Mouse (Mus musculus): Measurements from ENCODE around the gene Osbpl6. TPM values are rescaled to one million over a fixed set of nuclear protein-coding genes. Genes with fewer than 3 reads are reported as not detected.

Osbpl6 gene
- polyA plus RNA-seq, 1 experiment from 2014 or later, result 17.6 TPM

DNA sequence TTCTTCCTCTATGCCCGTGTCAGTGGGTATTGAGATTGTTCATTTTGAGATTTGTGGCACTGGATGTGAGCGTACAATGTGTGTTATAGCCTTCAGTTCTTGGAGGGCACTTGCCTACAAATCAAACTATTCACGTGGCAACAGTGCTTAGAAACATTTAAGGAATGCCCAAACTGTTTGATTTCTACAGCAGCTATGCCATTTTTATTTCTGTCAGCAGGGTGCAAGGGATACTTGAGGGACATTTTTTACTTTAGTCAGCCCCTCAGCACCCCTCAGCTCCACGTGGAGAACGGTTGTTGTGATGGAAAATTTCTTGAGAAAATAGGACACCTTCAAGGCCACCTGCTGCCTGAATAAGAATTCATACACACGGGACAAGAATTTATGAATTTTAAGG is 106.6 kb downstream of the Osbpl6 start:
- 58% methylated on average over 6 of the region's 6 CpGs for WGBS
- no peaks in the 10 kb centered on the region for H3K4me1 ChIP-seq (ENCODE audit: insufficient read depth)
- H3K36me3 ChIP-seq (ENCODE audit: insufficient read depth), result no peaks in the 10 kb centered on the region
- no peak overlapping the region for H3K27ac ChIP-seq (ENCODE audit: low read depth)
- H3K4me2 ChIP-seq, result no peak overlapping the region
- H3K9me3 ChIP-seq (ENCODE audit: low read depth, low read length), result no peaks in the 10 kb centered on the region
- no peak for ATAC-seq (ENCODE audit: insufficient read depth)
- no peak overlapping the region for H3K4me3 ChIP-seq (ENCODE audit: low read depth, low read length)
- no peaks in the 10 kb centered on the region for H3K27me3 ChIP-seq (ENCODE audit: insufficient read depth, low read length)
- DNase-seq, result no peak
- TF ChIP-seq CTCF (IDR thresholded peaks at IDR 0.05; ENCODE audit: low read depth), result no peak
- H3K9ac ChIP-seq, result no peak overlapping the region

DNA sequence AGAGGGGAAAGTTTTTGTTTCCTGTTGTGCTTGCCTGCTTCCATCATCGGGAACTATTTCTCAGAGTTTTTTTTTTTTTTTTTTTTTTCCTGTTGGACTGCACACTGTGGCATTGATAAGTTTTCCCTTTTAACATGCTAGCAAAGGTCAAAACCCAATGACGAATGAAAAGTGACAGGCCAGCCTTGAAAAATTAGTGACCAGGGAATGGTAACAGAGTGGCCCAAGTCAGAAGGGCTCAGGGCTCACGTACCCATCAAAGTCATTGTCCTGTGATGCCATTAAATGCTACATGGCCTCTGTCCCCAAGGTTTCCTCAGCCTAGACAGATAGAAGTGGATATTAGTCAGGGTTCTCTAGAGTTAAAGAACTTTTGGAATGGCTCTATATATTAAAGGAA is 107.0 kb downstream of the Osbpl6 start:
- DNase-seq (no peak), ATAC-seq (ENCODE audit: insufficient read depth) (no peak)
- 62% methylated on average over 3 of the region's 3 CpGs for WGBS
- Histone ChIP-seq H3K4me1 (ENCODE audit: insufficient read depth) (no peaks in the 10 kb centered on the region), H3K36me3 (ENCODE audit: insufficient read depth) (no peaks in the 10 kb centered on the region), H3K4me2 (no peak overlapping the region), H3K27ac (ENCODE audit: low read depth) (no peak overlapping the region), H3K9ac (no peak overlapping the region), H3K9me3 (ENCODE audit: low read depth, low read length) (no peaks in the 10 kb centered on the region), H3K4me3 (ENCODE audit: low read depth, low read length) (no peak overlapping the region), H3K27me3 (ENCODE audit: insufficient read depth, low read length) (no peaks in the 10 kb centered on the region)
- TF ChIP-seq CTCF (IDR thresholded peaks at IDR 0.05; ENCODE audit: low read depth), result no peak

DNA sequence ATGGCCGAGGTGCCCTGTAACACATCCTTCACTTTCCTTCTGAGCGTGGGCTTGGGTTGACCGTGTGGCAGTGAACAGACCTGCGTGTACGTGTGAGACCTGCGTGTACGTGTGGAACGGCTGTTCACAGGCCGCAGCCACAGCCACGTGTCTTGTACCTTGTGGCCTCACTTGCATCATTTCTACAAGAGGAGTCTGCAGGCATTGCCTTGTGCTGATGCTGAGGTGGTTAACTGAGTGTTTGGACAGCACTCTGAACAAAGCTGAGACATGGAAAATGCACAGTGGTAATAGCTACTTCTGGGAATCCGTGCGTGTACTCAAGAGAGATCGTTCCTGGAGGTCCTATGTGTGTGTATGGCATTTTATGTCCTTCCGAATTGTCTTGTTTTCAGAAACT is 111.2 kb downstream of the Osbpl6 start:
- Histone ChIP-seq H3K27ac (ENCODE audit: low read depth) (no peak overlapping the region), H3K4me1 (ENCODE audit: insufficient read depth) (no peaks in the 10 kb centered on the region), H3K9ac (no peak overlapping the region), H3K9me3 (ENCODE audit: low read depth, low read length) (no peaks in the 10 kb centered on the region), H3K4me2 (no peak overlapping the region), H3K36me3 (ENCODE audit: insufficient read depth) (no peaks in the 10 kb centered on the region), H3K27me3 (ENCODE audit: insufficient read depth, low read length) (no peaks in the 10 kb centered on the region), H3K4me3 (ENCODE audit: low read depth, low read length) (no peak overlapping the region)
- WGBS, result 75% methylated on average over 14 of the region's 14 CpGs
- no peak for ATAC-seq (ENCODE audit: insufficient read depth)
- no peak for TF ChIP-seq CTCF (IDR thresholded peaks at IDR 0.05; ENCODE audit: low read depth)
- no peak for DNase-seq

DNA sequence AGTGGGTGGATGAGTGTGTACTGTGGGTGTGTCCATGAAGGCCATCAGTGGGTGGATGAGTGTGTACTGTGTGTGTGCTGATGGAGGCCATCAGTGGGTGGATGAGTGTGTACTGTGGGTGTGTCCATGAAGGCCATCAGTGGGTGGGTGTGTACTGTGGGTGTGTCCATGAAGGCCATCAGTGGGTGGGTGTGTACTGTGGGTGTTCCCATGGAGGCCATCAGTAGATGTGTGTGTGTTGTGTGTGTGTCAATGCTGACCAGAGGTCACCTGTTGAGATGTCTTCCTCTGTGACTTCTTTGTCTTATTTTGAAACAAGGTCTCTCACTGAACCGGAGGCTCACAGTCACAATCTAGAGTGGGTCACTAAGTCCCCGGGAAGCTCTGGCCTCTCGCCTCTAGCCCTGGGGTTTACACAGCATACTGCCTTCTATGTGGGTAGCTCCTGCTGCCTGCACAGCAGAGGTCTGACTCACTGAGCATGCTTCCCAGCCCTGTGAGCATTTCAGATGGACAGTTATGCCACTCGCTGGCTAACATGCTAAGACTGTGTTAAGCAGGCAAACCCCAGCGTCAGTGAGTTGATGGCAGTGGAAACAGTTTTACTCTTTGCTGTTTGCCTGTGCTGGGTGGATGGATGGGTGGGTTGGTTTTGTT is 112.2 kb downstream of the Osbpl6 start:
- no peak for ATAC-seq (ENCODE audit: insufficient read depth)
- no peaks in the 10 kb centered on the region for H3K4me1 ChIP-seq (ENCODE audit: insufficient read depth)
- no peaks in the 10 kb centered on the region for H3K27me3 ChIP-seq (ENCODE audit: insufficient read depth, low read length)
- no peak for DNase-seq
- no peak for TF ChIP-seq CTCF (IDR thresholded peaks at IDR 0.05; ENCODE audit: low read depth)
- no peak overlapping the region for H3K27ac ChIP-seq (ENCODE audit: low read depth)
- WGBS, result 83% methylated on average over 5 of the region's 5 CpGs
- H3K36me3 ChIP-seq (ENCODE audit: insufficient read depth), result no peaks in the 10 kb centered on the region
- no peaks in the 10 kb centered on the region for H3K9me3 ChIP-seq (ENCODE audit: low read depth, low read length)
- no peak overlapping the region for H3K9ac ChIP-seq
- no peak overlapping the region for H3K4me2 ChIP-seq
- H3K4me3 ChIP-seq (ENCODE audit: low read depth, low read length), result no peak overlapping the region

DNA sequence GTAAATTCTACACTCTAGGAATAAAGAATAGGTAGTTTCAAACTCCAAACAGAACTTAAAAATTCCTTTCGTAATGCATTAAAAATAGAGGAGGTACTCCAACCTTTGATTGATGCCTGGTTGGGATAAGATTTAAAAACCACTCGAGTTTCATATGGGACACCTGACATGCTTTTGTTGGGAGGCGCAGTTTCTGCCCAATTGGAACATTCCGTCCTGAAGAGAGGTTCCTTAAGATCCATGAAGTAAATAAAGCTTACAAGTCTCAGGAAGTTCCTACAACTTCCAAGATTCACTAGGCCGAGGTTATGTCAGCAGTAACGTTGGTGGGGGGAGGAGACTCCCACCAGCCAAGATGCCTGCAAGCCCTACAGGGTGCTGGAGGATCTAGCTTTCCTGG is 115.3 kb downstream of the Osbpl6 start:
- Histone ChIP-seq H3K36me3 (ENCODE audit: insufficient read depth) (no peaks in the 10 kb centered on the region), H3K9me3 (ENCODE audit: low read depth, low read length) (no peaks in the 10 kb centered on the region), H3K4me1 (ENCODE audit: insufficient read depth) (no peaks in the 10 kb centered on the region), H3K4me2 (no peak overlapping the region), H3K4me3 (ENCODE audit: low read depth, low read length) (no peak overlapping the region), H3K27me3 (ENCODE audit: insufficient read depth, low read length) (no peaks in the 10 kb centered on the region), H3K9ac (no peak overlapping the region), H3K27ac (ENCODE audit: low read depth) (no peak overlapping the region)
- WGBS, result 60% methylated on average over 6 of the region's 6 CpGs
- TF ChIP-seq CTCF (IDR thresholded peaks at IDR 0.05; ENCODE audit: low read depth), result no peak
- DNase-seq (no peak), ATAC-seq (ENCODE audit: insufficient read depth) (no peak)

DNA sequence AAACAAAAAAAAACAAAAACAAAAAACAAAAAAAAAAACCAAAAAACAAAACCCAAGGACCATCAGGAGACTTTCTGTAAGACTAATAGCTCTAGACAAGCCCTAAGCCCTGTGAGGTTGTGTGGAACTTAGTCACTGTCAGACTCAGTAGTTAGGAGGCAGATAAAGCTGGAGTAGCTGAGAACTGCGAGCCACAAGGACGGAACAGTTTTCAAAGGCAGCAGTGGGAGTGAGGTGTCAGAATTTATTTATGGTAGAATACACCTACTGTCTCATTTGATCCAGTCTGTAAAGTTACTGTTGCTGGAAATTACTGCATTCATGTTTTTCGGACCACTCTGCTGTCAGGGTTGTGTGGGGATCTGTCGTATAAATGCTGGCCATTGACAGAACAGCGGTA is 118.1 kb downstream of the Osbpl6 start:
- Histone ChIP-seq H3K4me1 (ENCODE audit: insufficient read depth) (no peaks in the 10 kb centered on the region), H3K4me3 (ENCODE audit: low read depth, low read length) (no peak overlapping the region), H3K9me3 (ENCODE audit: low read depth, low read length) (no peaks in the 10 kb centered on the region), H3K27ac (ENCODE audit: low read depth) (no peak overlapping the region), H3K36me3 (ENCODE audit: insufficient read depth) (no peaks in the 10 kb centered on the region), H3K4me2 (no peak overlapping the region), H3K27me3 (ENCODE audit: insufficient read depth, low read length) (no peaks in the 10 kb centered on the region), H3K9ac (no peak overlapping the region)
- no peak for DNase-seq
- 83% methylated on average over 5 of the region's 5 CpGs for whole genome bisulfite sequencing
- no peak for TF ChIP-seq CTCF (IDR thresholded peaks at IDR 0.05; ENCODE audit: low read depth)
- ATAC-seq (ENCODE audit: insufficient read depth), result no peak

DNA sequence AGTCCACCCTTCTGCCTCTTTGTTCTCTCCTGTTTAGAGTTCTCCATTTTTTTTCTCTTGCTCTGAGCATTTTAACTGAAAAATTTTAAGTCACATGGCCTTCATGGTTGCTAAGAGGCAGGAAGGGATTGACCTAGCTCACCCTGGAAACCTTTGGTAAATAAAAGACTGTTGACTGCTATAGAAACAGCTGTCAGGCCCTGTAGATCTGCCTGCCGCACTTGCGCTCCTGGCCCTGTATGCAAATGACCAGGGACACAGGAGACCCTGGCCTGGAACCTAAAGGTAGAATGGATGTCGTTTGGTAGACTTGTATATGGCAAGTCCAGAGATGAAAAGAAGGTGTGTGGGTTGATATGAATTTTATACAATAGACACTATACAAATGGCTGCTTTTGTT is 119.3 kb downstream of the Osbpl6 start:
- WGBS, result 46% methylated on average over 3 of the region's 3 CpGs
- no peak for TF ChIP-seq CTCF (IDR thresholded peaks at IDR 0.05; ENCODE audit: low read depth)
- Histone ChIP-seq H3K9me3 (ENCODE audit: low read depth, low read length) (no peaks in the 10 kb centered on the region), H3K27ac (ENCODE audit: low read depth) (no peak overlapping the region), H3K4me2 (no peak overlapping the region), H3K4me3 (ENCODE audit: low read depth, low read length) (no peak overlapping the region), H3K4me1 (ENCODE audit: insufficient read depth) (no peaks in the 10 kb centered on the region), H3K9ac (no peak overlapping the region), H3K36me3 (ENCODE audit: insufficient read depth) (no peaks in the 10 kb centered on the region), H3K27me3 (ENCODE audit: insufficient read depth, low read length) (no peaks in the 10 kb centered on the region)
- DNase-seq (no peak), ATAC-seq (ENCODE audit: insufficient read depth) (no peak)

All from lung, embryonic 14.5 days (tissue).